Mouse (Mus musculus): ENCODE measurements around the gene Golga1. TPM values are rescaled to one million over a fixed set of nuclear protein-coding genes. Genes with fewer than 3 reads are reported as not detected.
A peak's percentile ranks its signal among the peaks of the same experiment; 100 is the strongest.

Gene Golga1
- polyA plus RNA-seq, 1 experiment from 2014 or later: 27.1 TPM

DNA sequence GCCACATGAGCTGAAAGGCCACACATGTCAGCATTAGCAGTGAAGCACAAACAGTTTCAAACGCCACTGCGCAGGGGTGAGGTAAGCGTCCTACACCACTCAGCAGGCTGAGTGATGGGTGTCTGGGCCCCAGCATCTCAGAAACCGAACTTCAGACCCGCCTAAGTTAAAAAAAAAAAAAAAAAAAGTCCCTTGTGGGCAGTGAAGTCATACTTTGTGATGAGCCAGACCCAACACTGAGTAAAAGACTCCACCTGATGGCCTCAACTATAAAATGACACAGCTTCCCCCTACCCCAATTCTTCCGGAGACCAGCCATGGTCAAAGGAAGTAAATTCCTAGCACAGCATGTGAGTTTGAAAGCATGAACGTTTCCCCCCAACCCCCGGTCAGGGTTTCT is 62.2 kb downstream of the Golga1 start:
- ATAC-seq: no peak
- H3K9ac ChIP-seq (ENCODE audit: low read depth, low read length): no peak overlapping the region; the same call in 1 of the 2 replicates
- H3K4me1 ChIP-seq (ENCODE audit: control insufficient read depth, insufficient read depth, low read depth, low read length): peaks cover 30% of the 10 kb centered on the region
- no peaks in the 10 kb centered on the region for H3K27me3 ChIP-seq (replicated peaks; ENCODE audit: control insufficient read depth, insufficient read depth, low read length)
- H3K36me3 ChIP-seq (ENCODE audit: control insufficient read depth, insufficient read depth, low read length): peaks cover 24% of the 10 kb centered on the region
- peak overlapping the region; percentile 83 for H3K4me2 ChIP-seq (ENCODE audit: low read length)
- 50% methylated on average over 8 of the region's 8 CpGs for WGBS
- no peaks in the 10 kb centered on the region for H3K9me3 ChIP-seq (ENCODE audit: control insufficient read depth, low read length)
- no peak overlapping the region for H3K4me3 ChIP-seq (ENCODE audit: low read length)
- H3K27ac ChIP-seq (ENCODE audit: low read depth, low read length): no peak overlapping the region

DNA sequence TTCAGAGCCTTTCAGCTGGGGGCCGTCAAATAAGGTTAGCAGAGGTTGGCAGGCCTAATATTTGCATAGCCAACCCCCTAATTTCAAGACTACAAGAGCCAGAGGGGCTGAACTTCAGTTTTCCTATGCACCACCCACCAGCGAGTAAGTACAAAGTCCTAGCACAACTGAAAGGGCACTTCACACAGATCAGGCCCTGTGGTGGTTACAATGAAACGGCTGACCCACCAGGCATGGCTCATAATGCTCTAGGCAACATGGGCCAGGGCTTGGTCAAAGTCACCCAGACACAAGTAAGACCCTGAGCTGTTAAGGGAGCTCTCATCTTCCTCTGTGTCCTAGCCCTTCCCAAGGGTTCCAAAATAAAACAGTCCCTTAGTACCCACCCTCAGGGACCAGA is 63.5 kb downstream of the Golga1 start:
- Histone ChIP-seq H3K27me3 (replicated peaks; ENCODE audit: control insufficient read depth, insufficient read depth, low read length) (no peaks in the 10 kb centered on the region; the same call in 1 of the 2 replicates), H3K9me3 (ENCODE audit: control insufficient read depth, low read length) (no peaks in the 10 kb centered on the region), H3K36me3 (ENCODE audit: control insufficient read depth, insufficient read depth, low read length) (peaks cover 24% of the 10 kb centered on the region), H3K9ac (ENCODE audit: low read depth, low read length) (no peak overlapping the region), H3K27ac (ENCODE audit: low read depth, low read length) (no peak overlapping the region), H3K4me2 (ENCODE audit: low read length) (no peak overlapping the region), H3K4me1 (ENCODE audit: control insufficient read depth, insufficient read depth, low read depth, low read length) (peaks cover 25% of the 10 kb centered on the region), H3K4me3 (ENCODE audit: low read length) (no peak overlapping the region)
- ATAC-seq: no peak
- 85% methylated on average over 3 of the region's 3 CpGs for WGBS

DNA sequence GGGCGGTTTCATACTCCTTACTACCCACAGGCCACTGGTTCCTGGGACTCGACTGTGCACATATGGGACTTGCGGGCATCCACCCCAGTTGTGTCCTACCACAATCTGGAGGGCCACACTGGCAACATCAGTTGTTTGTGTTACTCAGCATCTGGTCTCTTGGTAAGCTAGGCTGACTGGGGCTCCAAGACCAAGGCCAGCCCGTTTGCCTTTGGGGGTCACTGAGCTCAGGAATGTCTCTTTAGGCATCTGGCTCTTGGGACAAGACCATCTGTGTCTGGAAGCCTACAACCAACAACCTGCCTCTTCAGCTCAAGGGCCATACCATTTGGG is 64.8 kb downstream of the Golga1 start:
- H3K27ac ChIP-seq (ENCODE audit: low read depth, low read length): no peak overlapping the region
- H3K36me3 ChIP-seq (ENCODE audit: control insufficient read depth, insufficient read depth, low read length): peaks cover 24% of the 10 kb centered on the region
- 91% methylated on average over 4 of the region's 4 CpGs for WGBS
- no peak overlapping the region for H3K4me3 ChIP-seq (ENCODE audit: low read length)
- no peak overlapping the region for H3K4me2 ChIP-seq (ENCODE audit: low read length)
- ATAC-seq: no peak
- no peaks in the 10 kb centered on the region for H3K9me3 ChIP-seq (ENCODE audit: control insufficient read depth, low read length)
- H3K4me1 ChIP-seq (ENCODE audit: control insufficient read depth, insufficient read depth, low read depth, low read length): peaks cover 19% of the 10 kb centered on the region
- no peak overlapping the region for H3K9ac ChIP-seq (ENCODE audit: low read depth, low read length)
- H3K27me3 ChIP-seq (replicated peaks; ENCODE audit: control insufficient read depth, insufficient read depth, low read length): no peaks in the 10 kb centered on the region; the same call in 1 of the 2 replicates

DNA sequence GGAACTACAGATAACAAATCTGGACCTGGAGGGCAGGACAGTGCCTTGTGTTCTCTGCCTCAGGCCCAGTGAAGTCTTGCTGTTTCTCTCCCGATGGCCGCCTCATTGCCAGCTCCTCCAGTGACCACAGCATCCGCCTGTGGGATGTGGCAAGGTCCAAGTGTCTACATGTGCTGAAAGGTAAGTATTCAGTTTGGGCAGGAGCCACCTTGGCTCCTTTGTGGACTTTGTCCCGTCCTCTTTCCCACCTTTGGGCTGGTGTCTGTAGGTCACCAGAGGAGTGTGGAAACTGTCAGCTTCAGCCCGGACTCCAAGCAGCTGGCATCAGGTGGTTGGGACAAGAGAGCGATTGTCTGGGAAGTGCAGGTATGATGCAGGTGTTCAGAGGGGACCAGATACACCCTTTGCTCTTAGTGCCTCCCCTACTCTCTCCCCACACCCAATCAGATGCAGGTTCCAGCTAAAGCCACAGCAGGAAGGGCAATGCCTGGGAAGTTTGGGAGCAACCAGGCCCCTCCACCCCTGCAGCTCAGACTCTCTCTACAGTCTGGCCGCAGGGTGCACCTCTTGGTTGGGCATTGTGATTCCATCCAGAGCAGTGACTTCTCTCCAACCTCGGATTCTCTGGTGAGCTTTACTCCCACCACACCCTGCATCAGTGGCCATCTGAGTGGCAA is 65.3 kb downstream of the Golga1 start:
- H3K27me3 ChIP-seq (replicated peaks; ENCODE audit: control insufficient read depth, insufficient read depth, low read length): no peaks in the 10 kb centered on the region; the same call in 1 of the 2 replicates
- no peak overlapping the region for H3K27ac ChIP-seq (ENCODE audit: low read depth, low read length)
- H3K9me3 ChIP-seq (ENCODE audit: control insufficient read depth, low read length): no peaks in the 10 kb centered on the region
- H3K4me1 ChIP-seq (ENCODE audit: control insufficient read depth, insufficient read depth, low read depth, low read length): peaks cover 19% of the 10 kb centered on the region
- no peak overlapping the region for H3K4me3 ChIP-seq (ENCODE audit: low read length)
- 68% methylated on average over 8 of the region's 8 CpGs for WGBS
- no peak overlapping the region for H3K9ac ChIP-seq (ENCODE audit: low read depth, low read length)
- H3K4me2 ChIP-seq (ENCODE audit: low read length): no peak overlapping the region
- ATAC-seq: no peak
- H3K36me3 ChIP-seq (ENCODE audit: control insufficient read depth, insufficient read depth, low read length): peaks cover 24% of the 10 kb centered on the region

DNA sequence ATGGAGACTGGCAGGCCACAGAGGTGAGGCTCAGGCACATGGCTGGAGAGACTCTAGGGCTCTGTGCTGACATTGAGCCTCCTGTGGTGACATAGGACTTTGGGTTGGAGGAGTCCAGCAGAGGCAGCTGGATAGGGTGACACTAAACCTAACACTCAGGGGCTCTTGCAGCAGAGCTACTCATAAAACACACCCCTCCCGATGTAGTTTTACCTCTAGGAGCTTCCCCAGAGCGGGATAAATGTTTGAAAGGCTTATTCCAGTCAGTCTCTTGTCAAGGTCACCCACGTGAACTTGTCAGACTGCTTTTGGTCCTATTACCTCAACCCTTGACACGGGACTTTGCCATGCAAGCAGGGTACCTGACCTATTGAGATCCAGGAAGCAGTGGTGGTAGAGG is 66.0 kb downstream of the Golga1 start:
- WGBS: 65% methylated on average over 4 of the region's 4 CpGs
- Histone ChIP-seq H3K4me1 (ENCODE audit: control insufficient read depth, insufficient read depth, low read depth, low read length) (peaks cover 19% of the 10 kb centered on the region), H3K9me3 (ENCODE audit: control insufficient read depth, low read length) (no peaks in the 10 kb centered on the region), H3K4me3 (ENCODE audit: low read length) (no peak overlapping the region), H3K4me2 (ENCODE audit: low read length) (no peak overlapping the region), H3K36me3 (ENCODE audit: control insufficient read depth, insufficient read depth, low read length) (peaks cover 24% of the 10 kb centered on the region), H3K27ac (ENCODE audit: low read depth, low read length) (no peak overlapping the region), H3K9ac (ENCODE audit: low read depth, low read length) (no peak overlapping the region), H3K27me3 (replicated peaks; ENCODE audit: control insufficient read depth, insufficient read depth, low read length) (no peaks in the 10 kb centered on the region; the same call in 1 of the 2 replicates)
- no peak for ATAC-seq

DNA sequence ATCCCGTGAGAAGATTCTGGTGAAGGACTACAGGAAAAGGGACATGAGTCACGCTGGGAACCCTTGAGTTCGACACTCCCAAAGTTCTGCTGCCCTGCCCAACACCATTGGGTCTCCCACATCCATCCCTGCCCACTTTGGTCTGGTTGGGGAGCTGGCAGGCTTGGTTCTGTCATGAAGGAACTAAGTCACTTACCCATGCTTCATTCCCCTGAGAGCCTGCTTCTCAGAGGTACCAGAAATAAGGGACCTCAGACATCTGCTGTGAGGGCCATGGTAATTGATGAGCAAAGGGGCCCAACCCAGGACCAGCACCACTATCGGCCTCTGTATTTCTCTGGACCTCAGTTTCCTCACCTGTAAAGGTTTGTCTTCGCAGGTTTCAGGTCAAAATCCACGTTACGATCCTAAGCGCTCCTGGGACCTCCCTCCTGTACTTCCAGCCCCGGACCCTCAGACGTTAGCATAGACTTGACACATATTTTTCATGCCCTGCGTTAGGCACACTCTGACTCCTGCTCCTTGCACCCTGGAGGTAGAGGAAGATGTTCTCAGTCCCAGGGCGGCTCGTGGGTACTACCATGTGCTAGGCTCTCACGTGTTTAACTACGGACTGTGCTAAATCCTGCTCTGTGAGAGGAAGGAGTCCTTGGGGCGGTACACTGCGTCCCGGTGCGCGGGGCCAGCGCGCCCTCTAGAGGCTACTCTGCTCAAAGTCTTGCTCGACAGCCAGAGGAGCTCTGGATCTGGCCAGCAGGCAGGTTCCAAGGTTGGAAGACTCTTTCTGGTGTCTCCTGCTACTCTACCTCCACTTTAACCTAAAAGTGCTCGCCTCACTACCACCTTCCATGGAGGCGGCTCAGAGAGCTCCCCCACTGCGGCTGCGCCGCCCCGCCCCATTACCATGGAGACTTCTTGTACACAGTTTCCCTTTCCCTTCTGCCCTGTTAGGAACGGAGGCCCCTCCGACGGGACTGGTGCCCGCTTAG is 67.7 kb downstream of the Golga1 start, which contains the start of gene Wdr38:
Gene Wdr38 (plus strand): TSS at position 91 of the 989 bp plus-strand sequence.
- Histone ChIP-seq H3K4me3 (ENCODE audit: low read length) (peak within 1 kb of the TSS; percentile 40), H3K27me3 (replicated peaks; ENCODE audit: control insufficient read depth, insufficient read depth, low read length) (no peaks in the 10 kb centered on the region; the same call in 1 of the 2 replicates), H3K4me2 (ENCODE audit: low read length) (peak within 1 kb of the TSS; percentile 50), H3K9ac (ENCODE audit: low read depth, low read length) (peak within 1 kb of the TSS; percentile 36), H3K4me1 (ENCODE audit: control insufficient read depth, insufficient read depth, low read depth, low read length) (peaks cover 3% of the 10 kb centered on the region), H3K27ac (ENCODE audit: low read depth, low read length) (no peak within 1 kb of the TSS), H3K36me3 (ENCODE audit: control insufficient read depth, insufficient read depth, low read length) (peaks cover 21% of the 10 kb centered on the region), H3K9me3 (ENCODE audit: control insufficient read depth, low read length) (no peaks in the 10 kb centered on the region)
- 16% methylated on average over 33 of the region's 33 CpGs for WGBS
- ATAC-seq: peak; percentile 92

DNA sequence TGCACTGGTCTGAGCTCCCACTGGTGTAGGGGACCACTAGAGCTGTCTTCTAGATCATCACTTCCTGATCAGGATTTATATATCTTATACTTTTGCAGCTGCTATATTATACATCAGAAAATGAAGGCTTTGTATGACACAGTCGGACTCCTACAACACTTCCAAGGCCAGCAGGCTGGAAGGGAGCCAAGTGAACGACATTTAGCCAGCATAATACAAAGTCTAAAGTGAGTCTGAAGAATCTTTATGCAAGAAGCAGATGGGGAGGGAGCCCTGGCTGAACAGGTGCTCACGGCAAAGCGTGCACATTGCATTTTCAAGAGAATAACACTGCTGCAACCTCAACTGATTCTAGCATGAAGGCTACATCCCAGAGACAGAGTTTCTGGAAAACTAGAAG is 72.9 kb downstream of the Golga1 start:
- WGBS: 29% methylated on average over 4 of the region's 4 CpGs
- no peak overlapping the region for H3K9ac ChIP-seq (ENCODE audit: low read depth, low read length)
- no peaks in the 10 kb centered on the region for H3K36me3 ChIP-seq (ENCODE audit: control insufficient read depth, insufficient read depth, low read length)
- no peak overlapping the region for H3K4me3 ChIP-seq (ENCODE audit: low read length)
- no peak overlapping the region for H3K27ac ChIP-seq (ENCODE audit: low read depth, low read length)
- no peaks in the 10 kb centered on the region; the same call in 1 of the 2 replicates for H3K4me1 ChIP-seq (ENCODE audit: control insufficient read depth, insufficient read depth, low read depth, low read length)
- H3K4me2 ChIP-seq (ENCODE audit: low read length): no peak overlapping the region
- no peaks in the 10 kb centered on the region for H3K9me3 ChIP-seq (ENCODE audit: control insufficient read depth, low read length)
- H3K27me3 ChIP-seq (replicated peaks; ENCODE audit: control insufficient read depth, insufficient read depth, low read length): no peaks in the 10 kb centered on the region; the same call in 1 of the 2 replicates
- ATAC-seq: no peak

DNA sequence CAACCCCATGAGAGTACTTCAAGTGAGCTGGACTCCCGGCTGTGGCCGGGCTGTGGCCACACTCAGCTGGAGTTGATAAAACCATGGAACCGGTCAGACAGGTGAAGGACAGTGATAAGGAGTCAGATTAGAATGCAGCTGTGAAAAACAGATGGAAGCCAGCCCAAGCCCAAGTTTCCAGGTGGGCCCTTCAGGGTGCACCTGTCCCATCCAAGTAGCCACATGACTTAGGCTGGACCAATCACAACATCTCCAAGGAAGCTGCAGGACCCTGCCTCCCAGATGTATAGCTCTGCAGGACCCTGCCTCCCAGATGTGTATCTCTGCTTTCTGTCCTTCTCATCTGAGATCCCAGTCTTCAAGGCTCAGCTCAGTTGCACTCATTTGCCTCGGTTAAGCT is 73.3 kb downstream of the Golga1 start:
- whole genome bisulfite sequencing: 81% methylated on average over 4 of the region's 4 CpGs
- Histone ChIP-seq H3K9ac (ENCODE audit: low read depth, low read length) (no peak overlapping the region), H3K4me3 (ENCODE audit: low read length) (no peak overlapping the region), H3K27me3 (replicated peaks; ENCODE audit: control insufficient read depth, insufficient read depth, low read length) (no peaks in the 10 kb centered on the region; the same call in 1 of the 2 replicates), H3K27ac (ENCODE audit: low read depth, low read length) (no peak overlapping the region), H3K4me2 (ENCODE audit: low read length) (no peak overlapping the region), H3K36me3 (ENCODE audit: control insufficient read depth, insufficient read depth, low read length) (no peaks in the 10 kb centered on the region), H3K4me1 (ENCODE audit: control insufficient read depth, insufficient read depth, low read depth, low read length) (no peaks in the 10 kb centered on the region; the same call in 1 of the 2 replicates), H3K9me3 (ENCODE audit: control insufficient read depth, low read length) (no peaks in the 10 kb centered on the region)
- no peak for ATAC-seq

DNA sequence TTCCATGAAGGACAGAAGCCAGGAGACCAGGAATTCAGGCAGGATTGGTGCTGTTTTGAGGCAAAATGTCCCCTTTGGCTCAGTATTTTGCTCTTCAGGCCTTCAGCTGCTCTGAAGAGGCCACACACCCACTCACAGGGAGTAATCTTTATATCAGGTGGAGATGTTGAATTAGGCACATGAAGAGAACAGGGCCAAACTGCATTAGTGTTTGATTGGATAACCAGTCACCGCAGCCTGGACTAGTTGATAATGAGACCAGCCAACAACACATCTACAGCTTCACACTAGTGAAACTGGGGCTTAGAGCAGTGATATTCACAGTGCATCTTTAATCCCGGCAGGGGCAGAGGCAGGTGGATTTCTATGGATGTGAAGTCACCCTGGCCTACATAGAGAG is 76.4 kb downstream of the Golga1 start:
- H3K9me3 ChIP-seq (ENCODE audit: control insufficient read depth, low read length): no peaks in the 10 kb centered on the region
- H3K36me3 ChIP-seq (ENCODE audit: control insufficient read depth, insufficient read depth, low read length): no peaks in the 10 kb centered on the region
- 91% methylated on average over 2 of the region's 2 CpGs for WGBS
- no peak overlapping the region for H3K4me2 ChIP-seq (ENCODE audit: low read length)
- H3K4me3 ChIP-seq (ENCODE audit: low read length): no peak overlapping the region
- no peaks in the 10 kb centered on the region for H3K27me3 ChIP-seq (replicated peaks; ENCODE audit: control insufficient read depth, insufficient read depth, low read length)
- H3K27ac ChIP-seq (ENCODE audit: low read depth, low read length): no peak overlapping the region
- H3K4me1 ChIP-seq (ENCODE audit: control insufficient read depth, insufficient read depth, low read depth, low read length): no peaks in the 10 kb centered on the region; the same call in 1 of the 2 replicates
- H3K9ac ChIP-seq (ENCODE audit: low read depth, low read length): no peak overlapping the region
- ATAC-seq: no peak
